Mouse (Mus musculus) cerebellum, adult (tissue): ENCODE measurements around the gene Blm.
"Not testable (repeated sequence)": the region's sequence is repeated elsewhere in the genome, so short reads cannot be mapped to it uniquely, and the experiment has no call there.

Source experiments
- ATAC-seq: cut with Nextera tagmentation; 2 replicates; pipeline ENCODE4 v1.9.2; 2017; ENCODE audit warnings: mild to moderate bottlenecking, moderate library complexity, mixed read lengths; ENCODE audit not compliant: insufficient number of reproducible peaks, low FRiP score, low TSS enrichment

The Blm gene

GRCm38 (mm10) chr7:80534291-80535008, 469 bp downstream of the Blm start:
- no peak for ATAC-seq

GRCm38 (mm10) chr7:80531087-80531486, 3.8 kb downstream of the Blm start:
- ATAC-seq: no peak

GRCm38 (mm10) chr7:80530646-80531045, 4.3 kb downstream of the Blm start:
- ATAC-seq: no peak

GRCm38 (mm10) chr7:80526698-80527097, 8.2 kb downstream of the Blm start:
- ATAC-seq: no peak

- ATAC-seq: no peak
Observed at GRCm38 (mm10) chr7:80512408-80513085, 22.4 kb downstream of the Blm start.

- not testable (repeated sequence) for ATAC-seq
Observed at GRCm38 (mm10) chr7:80507697-80508096, 27.2 kb downstream of the Blm start.

- ATAC-seq: no peak
Observed at GRCm38 (mm10) chr7:80506007-80506406, 28.9 kb downstream of the Blm start.

GRCm38 (mm10) chr7:80504920-80505319, 30.0 kb downstream of the Blm start:
- no peak for ATAC-seq

GRCm38 (mm10) chr7:80501006-80501405, 33.9 kb downstream of the Blm start:
- no peak for ATAC-seq

GRCm38 (mm10) chr7:80500099-80500498, 34.8 kb downstream of the Blm start:
- ATAC-seq: no peak

- no peak for ATAC-seq
Observed at GRCm38 (mm10) chr7:80499190-80499962, 35.5 kb downstream of the Blm start.

- ATAC-seq: no peak
Observed at GRCm38 (mm10) chr7:80496656-80497055, 38.3 kb downstream of the Blm start.

GRCm38 (mm10) chr7:80495210-80495609, 39.7 kb downstream of the Blm start:
- no peak for ATAC-seq

- no peak for ATAC-seq
Observed at GRCm38 (mm10) chr7:80491995-80492394, 42.9 kb downstream of the Blm start.

- ATAC-seq: no peak
Observed at GRCm38 (mm10) chr7:80491086-80491485, 43.8 kb downstream of the Blm start.

- no peak for ATAC-seq
Observed at GRCm38 (mm10) chr7:80490351-80490750, 44.6 kb downstream of the Blm start.

GRCm38 (mm10) chr7:80489445-80489844, 45.5 kb downstream of the Blm start:
- ATAC-seq: no peak

- no peak for ATAC-seq
Observed at GRCm38 (mm10) chr7:80487239-80487638, 47.7 kb downstream of the Blm start.

- ATAC-seq: no peak
Observed at GRCm38 (mm10) chr7:80480097-80480496, 54.8 kb downstream of the Blm start.

GRCm38 (mm10) chr7:80473837-80474236, 61.1 kb downstream of the Blm start:
- ATAC-seq: no peak

GRCm38 (mm10) chr7:80468851-80469250, 66.1 kb downstream of the Blm start:
- no peak for ATAC-seq
